Mouse (Mus musculus): ENCODE measurements around the gene Slc5a8. TPM values are rescaled to one million over a fixed set of nuclear protein-coding genes. Genes with fewer than 3 reads are reported as not detected.

Gene Slc5a8
- polyA plus RNA-seq, 1 experiment from 2014 or later, result 1.7 TPM

DNA sequence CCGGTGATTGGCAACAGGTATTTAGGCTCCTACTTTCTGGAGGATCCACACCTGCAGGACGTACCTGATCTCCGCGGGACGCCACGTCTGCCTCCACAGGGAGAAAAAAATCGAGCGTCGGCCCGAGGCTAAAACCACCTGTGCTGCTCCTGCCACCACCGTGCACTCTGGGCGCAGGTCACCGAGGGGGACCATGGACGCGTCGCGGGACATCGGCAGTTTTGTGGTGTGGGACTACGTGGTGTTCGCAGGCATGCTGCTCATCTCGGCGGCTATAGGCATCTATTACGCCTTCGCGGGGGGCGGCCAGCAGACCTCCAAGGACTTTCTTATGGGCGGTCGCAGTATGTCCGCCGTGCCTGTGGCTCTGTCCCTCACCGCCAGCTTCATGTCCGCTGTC is 322 bp downstream of the Slc5a8 start:
- 2% methylated on average over 32 of the region's 32 CpGs for WGBS
- H3K9me3 ChIP-seq (replicated peaks), result no peaks in the 10 kb centered on the region
- H3K9ac ChIP-seq, result no peak overlapping the region
- no peak overlapping the region for H3K27ac ChIP-seq (replicated peaks)
- H3K4me3 ChIP-seq (replicated peaks), result peak overlapping the region; percentile 34
- no peaks in the 10 kb centered on the region for H3K36me3 ChIP-seq
- H3K27me3 ChIP-seq, result peaks cover 30% of the 10 kb centered on the region
- H3K4me2 ChIP-seq (replicated peaks), result peak overlapping the region; percentile 49
- H3K4me1 ChIP-seq, result peaks cover 11% of the 10 kb centered on the region
- ATAC-seq (ENCODE audit: insufficient number of reproducible peaks, low FRiP score, low TSS enrichment, low read depth), result no peak; the same call in 1 of the 2 replicates

DNA sequence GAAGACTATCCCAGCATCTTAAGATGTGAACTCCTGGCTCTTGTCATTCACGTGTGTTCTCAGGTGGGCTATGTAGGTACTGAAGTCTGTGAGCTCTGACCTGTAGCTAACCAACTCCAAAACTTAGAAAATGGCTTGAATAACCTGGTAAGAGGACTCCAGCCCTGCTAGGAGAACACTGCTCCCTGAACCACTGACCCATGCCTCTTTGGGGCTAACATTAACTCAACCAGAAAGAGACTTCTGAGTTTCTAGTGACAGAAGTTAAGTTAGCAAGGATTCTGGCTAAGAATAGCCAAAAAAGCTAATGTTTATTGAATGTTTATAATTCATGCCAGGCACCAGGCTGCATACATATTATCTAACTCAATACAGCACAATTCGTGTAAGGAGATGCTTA is 2.6 kb downstream of the Slc5a8 start:
- no peak overlapping the region for H3K4me2 ChIP-seq (replicated peaks)
- no peak overlapping the region for H3K27ac ChIP-seq (replicated peaks)
- H3K4me1 ChIP-seq, result peaks cover 11% of the 10 kb centered on the region
- H3K4me3 ChIP-seq (replicated peaks), result no peak overlapping the region
- 63% methylated on average over 2 of the region's 2 CpGs for WGBS
- H3K9me3 ChIP-seq (replicated peaks), result no peaks in the 10 kb centered on the region
- no peak for ATAC-seq (ENCODE audit: insufficient number of reproducible peaks, low FRiP score, low TSS enrichment, low read depth)
- no peaks in the 10 kb centered on the region for H3K36me3 ChIP-seq
- no peak overlapping the region for H3K9ac ChIP-seq
- peaks cover 30% of the 10 kb centered on the region for H3K27me3 ChIP-seq

DNA sequence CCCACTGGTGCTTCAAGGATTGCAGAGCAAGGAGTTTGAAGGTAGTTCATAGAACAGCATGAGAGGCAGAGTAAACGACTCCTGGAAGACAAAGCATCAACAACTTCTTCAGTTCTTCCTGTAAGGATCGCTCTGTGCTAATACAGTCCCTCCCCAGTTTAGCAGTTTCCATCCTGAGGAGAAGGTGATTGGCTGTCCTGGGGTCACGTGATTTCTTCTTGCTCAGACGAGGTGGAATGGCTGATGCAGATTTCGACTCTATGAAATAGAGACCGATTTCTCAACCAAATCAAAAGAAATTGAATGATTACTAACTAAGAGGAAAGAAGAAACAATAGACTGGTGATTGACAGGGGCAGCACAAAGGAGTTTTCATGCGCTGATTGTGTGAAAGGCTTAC is 5.6 kb downstream of the Slc5a8 start:
- 77% methylated on average over 7 of the region's 7 CpGs for WGBS
- no peak overlapping the region for H3K27ac ChIP-seq (replicated peaks)
- H3K4me3 ChIP-seq (replicated peaks), result no peak overlapping the region
- peaks cover 2% of the 10 kb centered on the region; the same call in 1 of the 2 replicates for H3K4me1 ChIP-seq
- ATAC-seq (ENCODE audit: insufficient number of reproducible peaks, low FRiP score, low TSS enrichment, low read depth), result no peak
- H3K9me3 ChIP-seq (replicated peaks), result no peaks in the 10 kb centered on the region
- H3K27me3 ChIP-seq, result peaks cover 11% of the 10 kb centered on the region
- no peak overlapping the region for H3K9ac ChIP-seq
- H3K4me2 ChIP-seq (replicated peaks), result no peak overlapping the region
- no peaks in the 10 kb centered on the region for H3K36me3 ChIP-seq

DNA sequence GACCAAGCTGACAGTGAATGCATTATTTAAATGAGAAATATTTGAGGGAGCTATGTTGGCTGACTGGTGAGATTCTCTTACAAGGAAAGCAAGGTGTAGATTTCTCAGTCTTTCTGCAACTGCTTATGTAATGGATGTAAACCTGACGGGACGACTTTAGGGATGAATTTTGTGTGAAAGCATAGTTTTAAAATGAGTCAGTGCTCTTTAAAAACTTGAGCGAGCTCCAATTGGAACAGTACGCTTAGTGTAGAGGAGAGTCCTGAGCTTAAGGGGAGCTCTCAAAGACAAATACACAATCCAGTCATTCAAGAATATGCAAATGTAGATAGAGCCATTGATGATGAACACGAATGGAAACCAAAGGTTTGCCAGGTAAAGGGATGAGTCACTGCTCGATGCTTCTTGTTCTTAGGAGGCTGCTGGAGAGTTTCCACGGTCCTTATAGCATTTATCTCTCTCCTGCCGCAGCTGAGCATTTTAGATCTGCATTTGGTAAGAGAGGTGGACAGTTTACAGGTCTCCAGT is 6.8 kb downstream of the Slc5a8 start:
- Histone ChIP-seq H3K4me1 (no peaks in the 10 kb centered on the region), H3K9ac (no peak overlapping the region), H3K27me3 (peaks cover under 1% of the 10 kb centered on the region), H3K27ac (replicated peaks) (no peak overlapping the region), H3K36me3 (no peaks in the 10 kb centered on the region), H3K4me3 (replicated peaks) (no peak overlapping the region), H3K9me3 (replicated peaks) (no peaks in the 10 kb centered on the region), H3K4me2 (replicated peaks) (no peak overlapping the region)
- ATAC-seq (ENCODE audit: insufficient number of reproducible peaks, low FRiP score, low TSS enrichment, low read depth), result no peak
- WGBS, result 70% methylated on average over 8 of the region's 8 CpGs

DNA sequence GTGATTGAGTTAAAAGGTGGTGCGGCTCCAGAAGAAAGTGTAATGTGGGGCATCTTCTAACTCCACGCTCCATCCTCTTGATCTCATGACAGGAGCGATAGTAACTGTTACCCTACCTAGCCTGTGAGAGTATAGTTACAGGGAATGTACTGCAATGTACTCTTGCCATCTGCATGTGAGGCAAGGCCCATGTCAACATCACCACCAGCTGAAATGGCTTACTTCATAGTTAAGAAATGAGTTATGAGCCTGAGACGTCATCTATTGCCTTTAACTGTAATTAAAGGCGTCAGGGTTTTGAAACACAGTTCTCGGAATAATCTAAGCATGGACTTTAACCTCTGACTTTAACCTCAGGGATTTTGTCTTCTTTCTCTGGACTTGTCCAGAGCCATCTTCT is 11.2 kb downstream of the Slc5a8 start:
- ATAC-seq (ENCODE audit: insufficient number of reproducible peaks, low FRiP score, low TSS enrichment, low read depth), result no peak
- no peak overlapping the region for H3K4me3 ChIP-seq (replicated peaks)
- no peaks in the 10 kb centered on the region for H3K27me3 ChIP-seq
- H3K9ac ChIP-seq, result no peak overlapping the region
- no peak overlapping the region for H3K4me2 ChIP-seq (replicated peaks)
- H3K36me3 ChIP-seq, result no peaks in the 10 kb centered on the region
- WGBS, result 82% methylated on average over 6 of the region's 6 CpGs
- H3K27ac ChIP-seq (replicated peaks), result no peak overlapping the region
- no peaks in the 10 kb centered on the region for H3K9me3 ChIP-seq (replicated peaks)
- no peaks in the 10 kb centered on the region for H3K4me1 ChIP-seq

DNA sequence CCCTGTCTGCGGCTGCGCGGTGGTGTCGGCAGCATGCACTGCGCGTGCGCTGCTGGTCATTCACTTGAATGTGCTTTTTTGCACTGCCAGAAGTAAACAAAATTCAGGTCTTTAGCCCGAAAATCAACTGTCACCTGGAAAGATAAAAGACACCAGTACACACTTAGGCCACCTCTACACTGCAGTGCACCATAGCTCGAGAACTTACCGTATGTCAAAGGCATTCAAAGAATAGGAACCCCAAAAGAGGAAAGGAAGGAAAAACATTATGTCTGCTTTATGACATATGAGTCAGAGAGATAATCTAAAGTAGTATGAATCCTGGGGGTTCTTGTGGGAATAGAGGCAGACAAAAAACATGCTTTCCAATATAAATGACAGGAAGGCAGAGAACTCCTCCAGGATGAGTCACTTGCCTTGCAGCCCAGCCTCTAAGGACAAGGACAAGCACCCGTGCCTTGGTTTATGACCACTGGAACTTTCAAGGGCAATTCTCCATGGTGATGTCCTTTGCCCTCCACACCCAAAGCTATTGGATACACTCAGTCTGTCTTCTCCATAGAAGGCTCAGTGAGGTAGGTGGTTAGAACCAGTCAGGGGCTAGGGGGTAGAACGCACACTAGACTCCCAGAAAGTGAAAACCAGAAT is 64.0 kb downstream of the Slc5a8 start:
- Histone ChIP-seq H3K4me3 (replicated peaks) (no peak overlapping the region), H3K36me3 (no peaks in the 10 kb centered on the region), H3K9me3 (replicated peaks) (no peaks in the 10 kb centered on the region), H3K27me3 (no peaks in the 10 kb centered on the region), H3K9ac (no peak overlapping the region), H3K4me1 (no peaks in the 10 kb centered on the region), H3K27ac (replicated peaks) (no peak overlapping the region), H3K4me2 (replicated peaks) (no peak overlapping the region)
- WGBS, result 90% methylated on average over 12 of the region's 12 CpGs
- ATAC-seq (ENCODE audit: insufficient number of reproducible peaks, low FRiP score, low TSS enrichment, low read depth), result no peak

DNA sequence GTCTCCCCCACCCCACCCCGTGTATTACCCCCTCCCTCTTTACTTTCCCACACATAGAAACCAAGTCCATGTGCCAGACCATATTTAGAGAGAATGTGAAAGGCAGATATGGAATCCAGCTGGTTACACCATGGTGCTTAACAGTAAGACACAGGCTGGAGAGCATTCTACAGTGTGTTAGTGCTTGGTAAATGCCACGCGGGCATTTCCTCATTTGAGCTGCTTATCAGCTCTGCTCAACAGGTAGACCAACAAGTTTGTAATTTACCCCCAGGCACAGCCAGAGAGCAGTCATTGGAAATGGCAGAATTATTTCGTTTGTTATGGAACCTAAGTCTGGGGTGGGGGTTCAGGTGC is 64.5 kb downstream of the Slc5a8 start:
- no peak for ATAC-seq (ENCODE audit: insufficient number of reproducible peaks, low FRiP score, low TSS enrichment, low read depth)
- no peak overlapping the region for H3K4me3 ChIP-seq (replicated peaks)
- H3K27ac ChIP-seq (replicated peaks), result no peak overlapping the region
- no peak overlapping the region for H3K4me2 ChIP-seq (replicated peaks)
- H3K4me1 ChIP-seq, result no peaks in the 10 kb centered on the region
- no peaks in the 10 kb centered on the region for H3K36me3 ChIP-seq
- H3K9me3 ChIP-seq (replicated peaks), result no peaks in the 10 kb centered on the region
- 73% methylated on average over 4 of the region's 4 CpGs for WGBS
- no peak overlapping the region for H3K9ac ChIP-seq
- H3K27me3 ChIP-seq, result no peaks in the 10 kb centered on the region

DNA sequence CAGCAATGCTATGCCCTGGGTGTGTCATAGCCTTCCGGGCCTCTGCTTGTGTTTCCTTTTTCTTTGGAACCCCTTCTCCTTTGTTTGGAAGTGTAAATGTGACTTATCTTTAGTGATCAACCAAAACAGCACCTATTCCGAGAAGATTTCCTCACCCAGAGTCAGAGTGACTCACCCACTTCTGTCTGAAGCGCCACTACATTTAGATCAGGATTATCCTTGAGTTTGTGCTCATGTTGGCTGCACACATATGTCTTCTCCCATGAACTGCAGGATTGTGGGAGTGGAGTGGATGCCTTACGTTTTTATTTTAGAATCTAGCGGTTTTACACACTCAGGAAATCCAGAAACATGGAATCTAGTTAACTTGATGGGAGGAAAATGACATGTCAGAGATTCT is 75.0 kb downstream of the Slc5a8 start:
- H3K36me3 ChIP-seq, result no peaks in the 10 kb centered on the region
- 73% methylated on average over 5 of the region's 5 CpGs for whole genome bisulfite sequencing

DNA sequence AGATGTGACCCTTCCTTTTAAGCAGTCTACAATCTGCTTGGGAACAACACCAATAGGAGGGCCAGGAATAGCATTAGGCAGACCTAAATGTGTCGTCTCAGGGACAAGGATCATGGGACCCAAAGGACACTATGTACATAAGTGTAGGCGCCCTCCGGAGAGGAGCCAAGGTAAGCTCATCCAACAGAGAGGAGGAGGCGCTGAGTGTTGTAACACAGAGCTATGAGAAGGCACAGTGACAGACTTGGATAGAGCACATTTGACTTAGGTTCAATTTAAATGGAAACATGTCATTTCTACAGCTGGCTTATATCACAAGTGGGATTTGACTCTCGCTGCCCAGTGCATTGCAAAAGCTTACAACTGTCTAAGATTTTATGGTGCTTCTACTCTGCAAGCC is 82.8 kb downstream of the Slc5a8 start:
- WGBS, result 89% methylated on average over 5 of the region's 5 CpGs
- Histone ChIP-seq H3K9ac (no peak overlapping the region), H3K4me2 (replicated peaks) (no peak overlapping the region)

More for the DNA sequence above, 75.0 kb downstream of the Slc5a8 start:
- H3K4me2 ChIP-seq (replicated peaks), result no peak overlapping the region
- no peaks in the 10 kb centered on the region for H3K4me1 ChIP-seq
- H3K4me3 ChIP-seq (replicated peaks), result no peak overlapping the region
- ATAC-seq (ENCODE audit: insufficient number of reproducible peaks, low FRiP score, low TSS enrichment, low read depth), result no peak
- H3K9ac ChIP-seq, result no peak overlapping the region
- H3K9me3 ChIP-seq (replicated peaks), result no peaks in the 10 kb centered on the region
- H3K27me3 ChIP-seq, result no peaks in the 10 kb centered on the region
- no peak overlapping the region for H3K27ac ChIP-seq (replicated peaks)

DNA sequence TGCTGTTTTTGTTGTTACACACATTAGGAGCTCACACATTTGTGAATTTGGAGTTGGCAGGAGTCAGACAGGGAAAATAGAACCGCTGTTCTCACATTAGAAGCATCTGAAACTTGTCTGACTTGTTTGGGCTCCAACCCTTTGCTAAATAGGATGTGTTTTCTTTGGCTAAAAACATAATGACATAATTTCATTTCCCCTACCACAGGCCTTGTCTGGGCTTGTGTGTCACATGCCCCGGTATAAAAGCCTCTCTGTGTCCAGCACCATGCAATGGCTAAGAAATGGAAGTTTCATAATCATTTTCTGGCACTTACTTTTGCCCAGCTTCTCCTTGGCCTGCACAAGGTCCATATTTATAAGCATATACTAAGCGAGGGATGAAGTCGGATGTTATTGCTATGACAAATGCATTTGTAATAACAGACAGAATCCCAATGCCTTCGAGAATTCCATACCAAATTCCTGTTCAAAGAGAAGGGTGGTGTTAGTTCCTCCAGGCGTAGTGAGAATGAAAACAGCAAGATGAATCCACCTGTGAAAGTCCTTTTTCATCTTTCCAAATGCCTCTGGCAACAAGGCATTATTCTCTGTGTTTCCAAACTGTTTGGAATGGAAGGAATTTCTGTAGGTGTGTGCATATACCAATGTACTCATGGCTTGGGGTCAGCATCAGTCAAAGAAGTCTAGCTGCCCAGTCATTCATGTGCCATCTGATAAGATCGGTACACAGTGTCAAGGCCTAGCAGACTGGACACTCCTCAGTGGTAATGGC is 85.3 kb downstream of the Slc5a8 start:
- H3K4me3 ChIP-seq (replicated peaks), result no peak overlapping the region
- H3K27me3 ChIP-seq, result no peaks in the 10 kb centered on the region
- no peak overlapping the region for H3K9ac ChIP-seq
- H3K4me2 ChIP-seq (replicated peaks), result no peak overlapping the region
- H3K4me1 ChIP-seq, result no peaks in the 10 kb centered on the region
- peak; percentile 39; the same call in 1 of the 2 replicates for ATAC-seq (ENCODE audit: insufficient number of reproducible peaks, low FRiP score, low TSS enrichment, low read depth)
- WGBS, result 53% methylated on average over 7 of the region's 7 CpGs
- no peak overlapping the region; the same call in 1 of the 2 replicates for H3K27ac ChIP-seq (replicated peaks)
- H3K9me3 ChIP-seq (replicated peaks), result no peaks in the 10 kb centered on the region
- H3K36me3 ChIP-seq, result no peaks in the 10 kb centered on the region

More for the DNA sequence above, 82.8 kb downstream of the Slc5a8 start:
- H3K9me3 ChIP-seq (replicated peaks), result no peaks in the 10 kb centered on the region
- H3K27me3 ChIP-seq, result no peaks in the 10 kb centered on the region
- H3K36me3 ChIP-seq, result no peaks in the 10 kb centered on the region
- H3K4me3 ChIP-seq (replicated peaks), result no peak overlapping the region
- no peaks in the 10 kb centered on the region for H3K4me1 ChIP-seq
- no peak for ATAC-seq (ENCODE audit: insufficient number of reproducible peaks, low FRiP score, low TSS enrichment, low read depth)
- no peak overlapping the region for H3K27ac ChIP-seq (replicated peaks)

DNA sequence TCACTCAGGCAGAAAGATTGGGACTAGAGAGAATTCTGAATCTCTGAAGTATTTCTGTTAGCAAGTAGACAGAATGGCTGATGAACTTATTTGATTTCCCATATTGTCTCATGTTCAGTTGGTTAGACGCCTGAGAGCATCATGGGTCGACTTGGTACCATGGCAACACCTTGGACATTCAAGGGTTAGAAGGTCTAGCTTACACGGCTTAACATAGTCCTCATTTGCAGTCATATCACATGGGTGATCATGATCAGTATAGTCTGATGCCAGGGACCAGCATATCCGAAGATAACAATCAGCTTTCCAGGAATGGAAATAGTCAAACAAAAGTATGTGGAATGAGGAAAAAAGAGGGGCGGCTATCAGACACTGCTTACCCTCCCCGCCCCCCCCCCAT is 93.1 kb downstream of the Slc5a8 start:
- Histone ChIP-seq H3K27me3 (no peaks in the 10 kb centered on the region), H3K9me3 (replicated peaks) (no peaks in the 10 kb centered on the region), H3K4me1 (no peaks in the 10 kb centered on the region), H3K27ac (replicated peaks) (no peak overlapping the region), H3K4me2 (replicated peaks) (no peak overlapping the region), H3K36me3 (no peaks in the 10 kb centered on the region), H3K9ac (no peak overlapping the region), H3K4me3 (replicated peaks) (no peak overlapping the region)
- no peak for ATAC-seq (ENCODE audit: insufficient number of reproducible peaks, low FRiP score, low TSS enrichment, low read depth)
- 79% methylated on average over 6 of the region's 6 CpGs for WGBS
